In genomic region chr13:116711866-116712593, GRCm38 (mm10) we compare ENCODE assay signal across 8 mouse cellular contexts.
DNase-seq lines count a peak whose midpoint lies in the region; ATAC-seq and TF ChIP-seq lines count a peak whose summit lies in the region.

No protein-coding gene starts in this region.

- TF ChIP-seq POLR2A in myocyte (IDR thresholded peaks at IDR 0.05; ENCODE audit: insufficient read length, low read depth) = no peak

- H3K79me2 ChIP-seq in myocyte (ENCODE audit: control insufficient read depth, insufficient read depth) = no peaks in the 10 kb centered on the region

- WGBS in embryonic facial prominence, embryonic 10.5 days = under 1% methylated on average over 24 of the region's 24 CpGs
- WGBS in heart, embryonic 13.5 days = under 1% methylated on average over 24 of the region's 24 CpGs
- WGBS in kidney, postnatal 0 days = under 1% methylated on average over 24 of the region's 24 CpGs
- under 1% methylated on average over 24 of the region's 24 CpGs for WGBS in liver, embryonic 11.5 days

- H3K36me3 ChIP-seq in embryonic facial prominence, embryonic 10.5 days (replicated peaks) = no peaks in the 10 kb centered on the region
- H3K36me3 ChIP-seq in heart, embryonic 13.5 days = no peaks in the 10 kb centered on the region
- H3K36me3 ChIP-seq in kidney, postnatal 0 days (ENCODE audit: insufficient read depth, low read length) = no peaks in the 10 kb centered on the region
- no peaks in the 10 kb centered on the region for H3K36me3 ChIP-seq in liver, embryonic 11.5 days (ENCODE audit: control insufficient read depth, insufficient read depth, low read length)
- no peaks in the 10 kb centered on the region for H3K36me3 ChIP-seq in myocyte (ENCODE audit: control insufficient read depth, insufficient read depth)

- peak; percentile 87 for TF ChIP-seq CTCF in kidney, postnatal 0 days (IDR thresholded peaks at IDR 0.05; ENCODE audit: low read depth)

- H3K27me3 ChIP-seq in embryonic facial prominence, embryonic 10.5 days (replicated peaks; ENCODE audit: low read depth, poor library complexity, severe bottlenecking) = peaks cover 77% of the 10 kb centered on the region
- peaks cover 60% of the 10 kb centered on the region for H3K27me3 ChIP-seq in heart, embryonic 13.5 days (replicated peaks)
- H3K27me3 ChIP-seq in kidney, postnatal 0 days (ENCODE audit: insufficient read depth, low read length) = peaks cover 44% of the 10 kb centered on the region
- peaks cover 45% of the 10 kb centered on the region for H3K27me3 ChIP-seq in liver, embryonic 11.5 days (replicated peaks; ENCODE audit: control insufficient read depth, insufficient read depth, low read length)
- no peaks in the 10 kb centered on the region for H3K27me3 ChIP-seq in myocyte (ENCODE audit: control insufficient read depth, insufficient read depth, insufficient read length)

- H3K4me3 ChIP-seq in embryonic facial prominence, embryonic 10.5 days = peak overlapping the region; percentile 55
- H3K4me3 ChIP-seq in heart, embryonic 13.5 days = peak overlapping the region; percentile 55
- peak overlapping the region; percentile 23 for H3K4me3 ChIP-seq in kidney, postnatal 0 days (replicated peaks; ENCODE audit: low read depth, low read length)
- peak overlapping the region; percentile 22 for H3K4me3 ChIP-seq in liver, embryonic 11.5 days (ENCODE audit: low read depth, low read length)
- peak overlapping the region; percentile 25 for H3K4me3 ChIP-seq in myocyte

- no peak for ATAC-seq in heart, embryonic 13.5 days (ENCODE audit: extremely low read depth, insufficient number of reproducible peaks, low FRiP score, low TSS enrichment)
- ATAC-seq in kidney, postnatal 0 days (replicated peaks; ENCODE audit: low FRiP score, low read depth) = peak; percentile 60
- ATAC-seq in liver, embryonic 11.5 days (replicated peaks; ENCODE audit: low FRiP score) = peak; percentile 35

- peaks cover 38% of the 10 kb centered on the region for H3K4me1 ChIP-seq in embryonic facial prominence, embryonic 10.5 days
- H3K4me1 ChIP-seq in heart, embryonic 13.5 days = peaks cover 29% of the 10 kb centered on the region
- 0 out of 2 replicates have a peak, but pooled peaks cover 3% of the 10 kb centered on the region for H3K4me1 ChIP-seq in kidney, postnatal 0 days (replicated peaks; ENCODE audit: insufficient read depth, low read length)
- H3K4me1 ChIP-seq in liver, embryonic 11.5 days (replicated peaks; ENCODE audit: control insufficient read depth, insufficient read depth, low read length) = no peaks in the 10 kb centered on the region

- peak; percentile 89 for DNase-seq in A20 (ENCODE audit: low read depth, low spot score)
- DNase-seq in adipocyte (ENCODE audit: low spot score) = peak; percentile 87
- peak; percentile 78 for DNase-seq in embryonic facial prominence, embryonic 10.5 days (ENCODE audit: low spot score)
- DNase-seq in kidney, postnatal 0 days (ENCODE audit: low spot score) = peak; percentile 91
- DNase-seq in liver, embryonic 11.5 days (ENCODE audit: low spot score) = peak; percentile 47
- peak; percentile 72 for DNase-seq in testis, postnatal 10 days (ENCODE audit: low spot score)

- H3K27ac ChIP-seq in embryonic facial prominence, embryonic 10.5 days (replicated peaks) = peak overlapping the region; percentile 49
- no peak overlapping the region for H3K27ac ChIP-seq in heart, embryonic 13.5 days (replicated peaks)
- no peak overlapping the region for H3K27ac ChIP-seq in kidney, postnatal 0 days
- no peak overlapping the region for H3K27ac ChIP-seq in liver, embryonic 11.5 days (ENCODE audit: low read depth, low read length)

- peak overlapping the region; percentile 69 for H3K9ac ChIP-seq in heart, embryonic 13.5 days
- no peak overlapping the region for H3K9ac ChIP-seq in kidney, postnatal 0 days (ENCODE audit: low read depth, low read length)
- no peak overlapping the region for H3K9ac ChIP-seq in liver, embryonic 11.5 days (ENCODE audit: low read depth, low read length)

- no peaks in the 10 kb centered on the region for H3K9me3 ChIP-seq in embryonic facial prominence, embryonic 10.5 days
- H3K9me3 ChIP-seq in heart, embryonic 13.5 days = no peaks in the 10 kb centered on the region
- H3K9me3 ChIP-seq in kidney, postnatal 0 days (replicated peaks; ENCODE audit: low read length) = no peaks in the 10 kb centered on the region
- H3K9me3 ChIP-seq in liver, embryonic 11.5 days (ENCODE audit: control insufficient read depth, low read length) = no peaks in the 10 kb centered on the region

- peak overlapping the region; percentile 87 for H3K4me2 ChIP-seq in heart, embryonic 13.5 days
- peak overlapping the region; percentile 57 for H3K4me2 ChIP-seq in kidney, postnatal 0 days (ENCODE audit: low read length)
- H3K4me2 ChIP-seq in liver, embryonic 11.5 days = peak overlapping the region; percentile 66
- peak overlapping the region; percentile 95 for H3K4me2 ChIP-seq in myocyte (ENCODE audit: low read depth)

- H3ac ChIP-seq in myocyte (ENCODE audit: control insufficient read depth, insufficient read length) = no peak overlapping the region

TF ChIP-seq in myocyte, 11 proteins besides CTCF, POLR2A, EP300 and RAD21:
- TF ChIP-seq USF1 (IDR thresholded peaks at IDR 0.05; ENCODE audit: low read depth) (no peak), E2F4 (IDR thresholded peaks at IDR 0.05; ENCODE audit: insufficient read depth) (no peak), CEBPB (IDR thresholded peaks at IDR 0.05; ENCODE audit: insufficient read depth, poor library complexity, severe bottlenecking) (no peak), MYOD1 (IDR thresholded peaks at IDR 0.05; ENCODE audit: control insufficient read depth in 1 of 3, insufficient read length in 2 of 3, low read depth in 2 of 3) (no peak)
